Mouse (Mus musculus): Measurements from ENCODE around the gene Khdc1c.

GRCm38 (mm10) chr1:21333222-21333973 lies 34.7 kb upstream of the Khdc1c start:
- TF ChIP-seq CTCF (IDR thresholded peaks at IDR 0.05; ENCODE audit: insufficient read depth, low read depth, low read length) (no peak), POLR2A (IDR thresholded peaks at IDR 0.05; ENCODE audit: insufficient read depth, low read depth, low read length) (no peak)
